Mouse (Mus musculus): ENCODE results near the gene Ccl25.

Ccl25 gene

DNA sequence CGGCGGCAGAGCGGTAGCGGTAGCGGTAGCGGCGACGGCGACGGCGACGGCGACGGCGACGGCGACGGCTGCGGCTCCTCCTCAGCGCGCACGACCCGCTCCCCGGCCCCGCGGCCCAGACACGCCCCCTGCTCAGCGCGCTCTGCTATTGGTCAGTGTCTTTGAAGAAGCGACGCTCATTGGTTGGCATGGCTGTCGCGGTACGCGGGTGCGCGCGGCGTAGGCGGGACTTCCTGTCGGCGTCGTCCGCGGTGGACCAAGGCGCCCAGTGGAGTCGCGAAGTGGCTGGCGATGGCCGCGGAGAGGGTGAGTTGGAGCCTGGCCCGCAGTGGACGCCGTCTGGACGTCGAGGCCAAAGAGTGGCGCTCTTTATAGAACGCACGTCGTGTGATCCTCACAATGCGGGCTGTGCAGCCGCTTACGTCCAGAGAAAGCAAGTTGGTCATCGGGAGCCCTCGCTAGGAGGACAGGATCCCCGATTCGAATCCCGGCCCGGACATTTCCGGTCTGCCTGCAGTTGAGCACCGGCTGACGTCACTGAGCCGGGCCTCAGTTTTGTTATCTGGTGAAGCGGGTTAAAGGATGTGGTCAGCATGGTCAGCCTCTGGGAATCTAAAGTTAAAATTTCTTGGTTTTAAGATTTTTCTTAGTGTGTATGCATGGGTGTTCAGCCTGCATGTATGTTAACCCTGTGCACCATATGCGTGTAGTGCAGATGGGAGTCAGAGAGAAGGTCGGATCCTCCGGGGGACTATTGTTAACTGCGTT is at the start of gene Ccl25, which contains the start of gene Elavl1:
TSS of gene Ccl25 (plus strand) at position 228 of the 768 bp plus-strand sequence.
TSS of gene Elavl1 (minus strand) at position 431 of the 768 bp plus-strand sequence.
- DNase-seq (ENCODE audit: low read depth, low spot score), result peak; percentile 96

DNA sequence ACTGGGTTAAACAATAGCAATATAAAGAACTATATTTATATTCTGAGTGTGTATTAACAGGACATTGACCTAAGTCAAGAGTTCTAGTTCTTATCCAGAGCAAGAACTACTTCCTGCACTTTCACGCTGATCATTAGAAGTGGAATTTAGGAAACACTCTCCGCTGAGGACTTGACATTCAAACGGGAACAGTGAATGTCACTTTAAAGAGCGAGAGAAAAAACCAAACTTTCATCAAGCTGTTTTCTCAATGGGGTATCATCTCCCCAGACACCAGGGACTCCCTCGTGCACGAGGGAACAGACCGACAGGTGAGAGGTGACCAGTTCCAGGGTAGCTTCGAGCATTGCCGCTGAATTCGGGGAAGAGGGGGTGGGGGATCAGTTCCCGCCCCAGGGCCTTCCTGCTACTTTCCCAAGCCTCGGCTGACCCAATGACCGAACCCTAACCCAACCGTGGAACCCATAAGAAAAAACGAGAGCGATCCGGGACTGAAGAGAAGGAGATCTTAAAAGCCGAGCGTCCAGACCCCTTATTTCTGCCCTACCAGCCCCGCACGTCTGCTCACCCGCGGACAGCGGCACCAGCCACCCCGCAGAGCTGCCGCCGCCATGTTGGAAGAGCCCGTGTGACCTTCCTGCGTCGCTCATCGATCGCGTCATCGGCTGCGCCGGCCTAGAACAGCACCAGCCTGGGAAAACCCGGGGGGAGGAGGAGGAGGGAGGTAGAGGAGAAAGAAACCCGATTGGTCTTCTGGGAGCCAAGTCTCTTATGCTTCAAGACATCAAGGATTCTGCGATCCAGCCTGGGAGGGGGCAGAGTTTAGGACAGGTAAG is 49.5 kb upstream of the Ccl25 start, which contains the start of gene Timm44:
TSS of gene Timm44 (minus strand) at position 639 of the 836 bp plus-strand sequence.
- peak; percentile 92 for DNase-seq (ENCODE audit: low read depth, low spot score)

DNA sequence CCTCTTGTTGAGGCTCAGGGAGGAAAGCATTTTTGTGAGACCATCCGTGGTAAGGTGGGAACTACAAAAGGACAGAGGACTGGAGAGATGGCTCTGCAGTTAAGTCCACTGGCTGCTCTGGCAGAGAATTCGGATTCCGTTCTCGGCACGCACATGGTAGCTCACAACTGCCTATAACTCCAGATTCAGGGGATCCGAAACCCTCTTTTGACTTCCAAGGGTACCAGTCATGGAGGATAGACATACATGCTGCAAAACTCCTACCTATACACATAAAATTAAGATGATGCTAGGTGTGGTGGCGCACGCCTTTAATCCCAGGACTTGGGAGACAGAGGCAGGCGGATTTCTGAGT is 48.9 kb upstream of the Ccl25 start:
- DNase-seq (ENCODE audit: low read depth, low spot score), result no peak

GRCm38 (mm10) chr8:4292738-4293137 is 32.3 kb upstream of the Ccl25 start:
- DNase-seq (ENCODE audit: low read depth, low spot score), result no peak

- no peak for DNase-seq (ENCODE audit: low read depth, low spot score)
Measured at GRCm38 (mm10) chr8:4297822-4298221, 27.2 kb upstream of the Ccl25 start.

DNA sequence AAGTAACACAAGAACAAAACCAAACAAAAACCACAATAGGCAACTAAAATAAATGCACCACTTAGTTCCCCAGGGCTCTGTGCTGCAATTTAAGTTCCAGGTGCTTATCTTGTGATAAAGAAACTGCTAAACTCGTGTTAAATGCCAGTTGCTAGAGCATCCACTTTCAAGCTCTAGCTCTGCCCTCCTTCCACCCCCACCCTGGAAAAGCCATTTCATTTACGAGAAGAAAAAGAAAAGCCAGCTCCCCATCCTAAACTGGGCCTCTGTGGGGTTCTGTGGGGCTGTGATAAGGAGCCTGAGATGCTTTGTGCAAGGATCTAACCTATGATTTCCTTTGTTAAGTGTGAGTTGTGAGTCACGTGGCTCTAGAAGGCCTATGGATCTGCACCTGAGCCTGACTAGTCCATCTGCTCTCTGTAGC is 20.9 kb upstream of the Ccl25 start:
- DNase-seq (ENCODE audit: low read depth, low spot score), result no peak

DNA sequence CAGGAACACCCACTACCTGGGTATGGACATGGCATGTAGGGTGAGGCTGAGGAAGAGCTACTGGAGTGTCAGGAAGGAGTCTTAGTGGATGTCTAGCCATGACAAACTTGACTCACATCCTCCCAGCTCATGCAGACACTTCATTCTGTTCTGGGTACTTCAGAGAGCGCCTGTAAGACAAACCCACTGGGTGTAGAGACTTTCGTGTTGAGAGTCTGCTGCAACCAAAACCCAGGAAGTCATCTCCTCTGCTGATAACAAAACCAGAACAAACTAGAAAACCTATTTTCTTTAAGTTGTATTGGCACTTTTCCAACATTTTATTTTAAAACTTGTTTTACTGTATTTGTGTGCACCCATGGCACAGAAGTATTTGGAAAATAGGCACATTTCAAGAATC is 19.2 kb upstream of the Ccl25 start:
- no peak for DNase-seq (ENCODE audit: low read depth, low spot score)

GRCm38 (mm10) chr8:4312104-4312503 is 12.9 kb upstream of the Ccl25 start:
- no peak for DNase-seq (ENCODE audit: low read depth, low spot score)

DNA sequence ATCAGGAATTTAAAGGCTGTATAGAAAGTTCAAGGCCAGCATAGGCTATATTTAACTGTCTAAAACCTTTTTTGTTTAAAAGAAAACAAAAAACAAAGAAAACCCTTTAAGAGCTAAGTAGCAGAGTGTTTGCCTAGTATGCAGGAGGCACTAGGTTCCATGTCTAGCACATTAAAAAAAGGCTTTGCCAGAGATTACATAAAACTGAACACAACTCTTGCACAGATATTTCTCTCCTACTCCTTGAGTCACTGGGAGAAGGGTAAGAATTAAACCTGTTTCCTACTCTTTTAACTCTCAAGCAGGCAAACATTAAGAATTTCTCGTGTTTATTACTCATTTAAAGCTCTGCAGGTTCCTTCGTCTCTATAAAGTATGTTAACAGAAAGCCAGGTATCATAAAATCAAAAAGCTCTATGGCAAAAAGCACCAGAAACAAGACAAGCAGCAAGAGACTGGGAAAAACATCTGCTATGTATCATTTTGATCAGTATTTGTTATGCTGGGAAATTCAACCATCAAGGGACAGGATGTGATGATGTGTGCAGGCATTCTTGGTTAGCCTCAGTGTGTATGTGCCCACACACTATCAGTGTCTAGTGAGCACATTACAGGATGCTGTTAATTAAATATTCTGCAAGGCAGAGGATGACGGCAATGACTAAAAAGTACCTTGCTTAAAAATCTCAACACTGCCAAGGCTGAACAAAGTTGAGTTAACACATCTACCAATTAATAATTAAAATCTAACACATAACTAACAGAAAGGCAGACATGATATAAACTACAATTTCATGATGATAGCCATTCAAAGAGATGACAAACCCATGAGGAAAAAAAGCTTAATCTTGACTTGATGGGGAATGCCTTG is 11.5 kb upstream of the Ccl25 start:
- DNase-seq (ENCODE audit: low read depth, low spot score), result no peak

GRCm38 (mm10) chr8:4314852-4315251 is 10.2 kb upstream of the Ccl25 start:
- DNase-seq (ENCODE audit: low read depth, low spot score), result no peak

DNA sequence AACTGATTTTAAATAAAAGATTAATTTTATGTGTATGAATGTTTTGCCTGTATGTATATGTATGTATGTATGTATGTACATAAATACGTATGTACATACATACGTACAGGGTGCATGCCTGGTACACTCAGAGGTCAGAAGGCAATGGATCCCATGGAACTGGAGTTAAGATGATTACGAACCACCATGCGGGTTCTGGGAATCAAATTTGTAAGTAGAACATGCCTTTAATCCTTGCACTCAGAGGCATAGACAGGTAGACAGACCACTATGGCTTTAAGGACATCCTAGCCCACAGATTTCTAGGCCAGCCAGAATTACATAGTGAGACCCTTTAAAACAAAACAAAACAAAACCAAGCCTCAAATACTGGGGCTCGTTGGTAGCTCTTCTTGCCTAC is 6.9 kb upstream of the Ccl25 start:
- DNase-seq (ENCODE audit: low read depth, low spot score), result no peak

GRCm38 (mm10) chr8:4318796-4319572 is 6.0 kb upstream of the Ccl25 start:
- DNase-seq (ENCODE audit: low read depth, low spot score), result no peak

- DNase-seq (ENCODE audit: low read depth, low spot score), result no peak
Measured at GRCm38 (mm10) chr8:4319573-4319872, 5.5 kb upstream of the Ccl25 start.

- DNase-seq (ENCODE audit: low read depth, low spot score), result no peak
Measured at GRCm38 (mm10) chr8:4320404-4320803, 4.6 kb upstream of the Ccl25 start.

DNA sequence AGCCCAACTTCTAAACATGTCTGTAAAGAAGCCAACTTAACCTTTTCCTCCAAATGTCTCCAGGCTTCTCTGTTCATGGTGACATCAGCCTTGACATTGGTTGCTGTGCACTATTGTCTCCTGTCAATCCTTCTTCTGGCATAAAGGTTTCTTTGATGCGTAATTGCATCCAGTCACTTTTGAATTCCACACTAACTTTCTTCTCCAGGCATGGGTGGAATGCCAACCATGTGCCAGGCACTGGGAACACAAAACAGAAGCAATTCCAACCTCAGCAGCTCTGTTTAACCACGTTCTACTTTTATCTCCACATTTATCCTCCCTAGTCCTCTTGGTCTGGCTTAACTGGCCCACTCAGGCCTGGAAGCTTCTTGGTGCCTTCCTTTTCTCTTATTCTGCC is 4.0 kb upstream of the Ccl25 start:
- DNase-seq (ENCODE audit: low read depth, low spot score), result no peak

GRCm38 (mm10) chr8:4322470-4322869 is 2.5 kb upstream of the Ccl25 start:
- peak; percentile 63 for DNase-seq (ENCODE audit: low read depth, low spot score)

DNA sequence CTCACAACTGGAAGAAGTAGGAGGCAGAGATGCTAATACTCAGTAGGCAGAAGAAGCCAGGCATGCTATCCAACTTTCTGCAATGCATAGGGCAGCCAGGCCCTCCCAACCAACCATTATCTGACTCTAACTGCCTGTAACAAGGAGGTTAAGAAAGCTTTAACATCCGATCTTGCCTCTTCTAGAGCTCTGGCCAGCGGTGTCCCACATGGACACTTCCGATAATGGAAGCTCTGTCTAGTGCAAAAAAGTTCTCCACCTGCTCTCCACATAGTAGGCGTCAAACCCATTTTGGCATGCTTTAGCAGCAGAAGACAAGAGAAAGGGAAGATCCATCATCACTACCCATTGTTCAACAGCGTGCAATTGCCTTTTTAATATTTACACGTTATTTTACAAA is 1.1 kb upstream of the Ccl25 start:
- no peak for DNase-seq (ENCODE audit: low read depth, low spot score)

GRCm38 (mm10) chr8:4324525-4324924 is 485 bp upstream of the Ccl25 start:
- DNase-seq (ENCODE audit: low read depth, low spot score), result no peak

DNA sequence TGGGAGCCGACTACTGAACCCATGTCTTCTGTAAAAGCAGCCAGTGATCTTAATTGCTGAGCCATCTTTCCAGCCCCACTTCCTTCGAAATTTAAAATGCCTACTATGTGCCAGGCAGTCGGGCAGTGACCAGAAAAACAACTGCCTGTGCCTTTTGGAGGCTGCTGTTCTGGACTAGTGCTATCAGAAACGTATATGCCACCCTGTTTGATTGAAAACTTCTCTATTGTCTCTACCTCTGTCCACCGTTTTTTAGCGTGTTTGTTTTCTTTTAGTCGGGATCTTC is 684 bp downstream of the Ccl25 start:
- DNase-seq (ENCODE audit: low read depth, low spot score), result no peak

- no peak for DNase-seq (ENCODE audit: low read depth, low spot score)
Measured at GRCm38 (mm10) chr8:4329000-4329399, 4.0 kb downstream of the Ccl25 start.

- no peak for DNase-seq (ENCODE audit: low read depth, low spot score)
Measured at GRCm38 (mm10) chr8:4333966-4334365, 9.0 kb downstream of the Ccl25 start.

Measured in retina, postnatal 7 days (tissue).